Mouse (Mus musculus): ENCODE data around the gene Txnrd3.

Gene Txnrd3

DNA sequence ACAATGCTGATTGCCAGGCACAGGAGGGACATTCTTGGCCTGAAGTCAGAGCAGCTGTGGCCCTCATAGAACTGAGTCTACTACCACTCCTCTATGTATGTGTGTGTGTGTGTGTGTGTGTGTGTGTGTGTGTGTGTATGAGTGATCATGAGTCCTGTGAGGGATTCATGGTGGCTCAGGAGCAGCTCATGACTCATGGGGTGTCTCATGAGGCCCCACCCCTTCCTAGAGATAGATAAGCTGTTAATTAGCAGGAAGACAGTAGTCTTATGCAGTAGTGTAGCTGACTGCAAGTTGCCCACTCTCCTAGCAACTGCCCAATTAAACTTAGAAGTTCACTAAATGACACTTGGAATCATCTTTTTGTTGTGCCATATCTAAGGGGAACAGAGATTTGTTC lies 8.0 kb downstream of the Txnrd3 start:
- DNase-seq (ENCODE audit: extremely low read depth, insufficient read length, low spot score): no peak

DNA sequence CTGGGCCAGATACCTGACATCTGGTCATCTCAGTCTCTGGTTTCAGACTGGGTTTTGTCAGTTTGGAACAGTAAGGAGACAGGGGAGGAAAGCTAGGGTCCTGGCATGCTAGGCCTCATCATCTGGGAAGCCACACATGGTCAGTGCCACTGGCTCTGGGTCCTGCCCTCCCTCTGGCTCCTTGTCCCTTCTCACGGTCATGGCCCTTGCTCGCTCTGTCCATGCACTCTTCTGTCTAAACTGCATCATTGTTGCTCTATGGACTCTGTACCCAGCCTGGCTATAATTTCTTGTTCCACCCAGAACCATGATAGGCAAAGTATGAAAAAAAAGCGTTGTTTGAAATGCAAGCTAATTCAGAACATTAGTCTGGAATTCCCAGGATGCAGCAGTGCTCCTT lies 11.2 kb downstream of the Txnrd3 start:
- no peak for DNase-seq (ENCODE audit: extremely low read depth, insufficient read length, low spot score)

DNA sequence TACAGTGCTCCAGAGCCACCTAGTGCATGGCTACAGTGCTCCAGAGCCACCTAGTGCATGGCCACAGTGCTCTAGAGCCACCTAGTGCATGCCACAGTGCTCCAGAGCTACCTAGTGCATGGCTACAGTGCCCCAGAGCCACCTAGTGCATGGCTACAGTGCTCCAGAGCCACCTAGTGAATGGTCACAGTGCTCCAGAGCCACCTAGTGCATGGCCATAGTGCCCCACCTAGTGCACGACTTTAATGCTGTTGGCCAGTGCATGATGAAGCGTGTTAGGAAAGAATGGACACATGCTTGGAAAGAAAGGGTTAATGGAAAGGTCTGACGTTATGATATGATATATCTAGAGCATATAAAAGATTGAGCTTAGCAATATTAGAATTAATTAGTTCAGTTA lies 14.6 kb downstream of the Txnrd3 start:
- no peak for DNase-seq (ENCODE audit: extremely low read depth, insufficient read length, low spot score)

DNA sequence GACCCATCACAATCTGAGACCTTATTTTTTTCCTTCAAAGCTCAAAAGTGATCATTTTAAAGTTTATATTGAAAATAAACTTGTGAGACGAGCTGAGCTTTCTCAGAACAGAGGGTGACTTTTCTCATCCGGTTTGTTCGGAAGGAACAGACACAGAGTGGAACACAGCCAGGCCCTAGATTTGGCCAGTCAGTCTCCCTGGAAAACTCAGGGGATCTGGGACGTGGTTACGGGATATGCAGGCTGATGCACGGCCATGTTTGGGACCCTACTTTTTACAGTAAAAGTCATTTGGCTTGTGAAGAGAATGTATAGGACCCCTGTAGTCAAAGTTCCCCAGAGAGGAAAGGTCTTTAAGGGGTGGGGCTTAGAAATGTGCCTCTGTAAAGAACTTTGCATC lies 15.1 kb downstream of the Txnrd3 start:
- no peak for DNase-seq (ENCODE audit: extremely low read depth, insufficient read length, low spot score)

DNA sequence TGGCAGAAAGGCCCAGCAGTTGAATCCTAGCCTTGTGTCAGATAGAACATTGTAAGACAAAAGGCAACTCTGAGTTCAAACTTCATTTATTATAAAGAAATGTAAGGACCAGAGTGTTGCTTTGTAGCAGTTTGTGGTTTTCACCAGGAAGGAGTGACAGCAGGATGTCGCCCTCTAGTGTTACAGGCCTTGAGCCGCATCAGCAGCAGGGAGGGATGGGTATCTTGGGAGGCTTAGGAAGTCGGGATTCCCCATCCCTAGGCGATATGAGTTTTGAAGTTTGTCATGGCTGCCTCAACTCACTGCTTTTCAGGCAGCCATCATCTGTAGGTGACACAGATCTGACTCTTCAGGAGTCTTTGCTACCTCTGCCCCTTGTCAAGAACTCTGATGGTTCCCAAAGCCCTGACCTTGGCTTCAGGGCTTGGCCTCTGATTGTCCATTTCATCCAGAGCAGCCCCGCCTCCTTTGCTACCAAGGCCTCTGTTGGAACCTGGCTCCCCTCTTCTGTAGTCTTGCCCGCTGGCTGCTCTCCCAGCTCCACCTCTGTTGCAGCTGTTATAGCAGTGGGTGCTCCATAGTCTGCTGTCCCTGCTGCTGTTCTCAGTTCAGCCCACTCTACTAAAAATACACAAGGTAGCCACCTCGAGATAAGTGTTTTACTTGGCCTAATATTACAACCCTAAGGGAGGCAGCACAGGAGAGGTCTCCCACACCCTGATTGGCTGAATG lies 16.1 kb downstream of the Txnrd3 start:
- no peak for DNase-seq (ENCODE audit: extremely low read depth, insufficient read length, low spot score)

DNA sequence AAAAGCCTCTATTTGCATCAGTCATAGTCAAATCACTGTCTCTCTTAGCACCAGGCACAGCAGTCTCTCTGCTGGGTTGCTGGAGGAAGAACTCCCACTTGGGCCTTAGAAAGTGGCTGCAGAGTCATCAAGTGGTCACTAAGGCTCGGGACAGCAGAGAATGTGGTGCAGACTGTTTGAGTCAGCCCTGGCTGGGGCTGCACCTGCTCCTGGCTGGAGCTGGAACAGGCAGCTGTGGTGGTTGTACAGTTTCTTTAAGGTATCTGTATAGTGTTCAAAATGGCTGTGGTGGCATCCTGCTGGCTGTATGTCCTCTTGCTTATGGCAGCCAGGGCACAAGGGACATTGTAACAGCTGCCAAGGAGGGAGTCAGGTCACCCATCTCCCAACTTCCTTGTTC lies 16.7 kb downstream of the Txnrd3 start:
- no peak for DNase-seq (ENCODE audit: extremely low read depth, insufficient read length, low spot score)

DNA sequence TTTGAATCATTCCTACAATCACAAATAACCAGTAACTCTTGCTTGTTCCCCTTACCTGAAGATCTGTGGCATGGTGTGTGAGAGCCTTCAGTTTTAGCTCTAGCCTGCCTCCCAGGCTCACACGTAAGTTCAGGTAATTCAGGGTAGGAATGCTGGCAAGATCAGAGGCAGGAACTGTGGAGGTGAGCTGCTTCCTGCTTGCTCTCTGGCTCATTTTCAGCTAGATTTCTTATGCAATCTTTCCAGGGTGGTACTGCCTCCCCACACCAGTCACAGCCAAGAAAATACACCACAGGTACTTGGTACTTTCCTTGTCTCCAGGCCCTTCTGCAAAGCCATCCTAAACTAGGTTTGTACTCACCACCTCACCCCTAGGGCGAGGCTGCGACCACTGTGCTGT lies 18.7 kb downstream of the Txnrd3 start:
- DNase-seq (ENCODE audit: extremely low read depth, insufficient read length, low spot score): no peak

DNA sequence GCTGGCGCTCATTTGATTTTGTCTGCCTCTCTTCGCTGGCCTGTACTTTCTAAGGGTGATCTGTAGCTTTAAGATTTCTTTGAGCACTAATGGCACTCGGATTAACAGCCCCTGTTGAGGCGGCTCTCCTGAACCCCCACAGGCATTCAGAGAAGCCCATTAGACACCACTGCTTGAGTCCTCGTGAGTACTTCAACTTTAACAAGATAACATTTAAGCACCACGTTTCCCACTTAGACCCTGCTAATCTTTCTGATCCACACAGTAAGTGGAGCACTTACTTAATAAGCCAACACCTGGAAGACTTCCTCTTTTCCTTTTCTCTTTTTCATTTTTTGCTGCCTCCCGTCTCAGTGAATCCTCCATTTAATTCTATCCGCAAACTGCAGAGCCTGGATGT lies 21.4 kb downstream of the Txnrd3 start:
- no peak for DNase-seq (ENCODE audit: extremely low read depth, insufficient read length, low spot score)

DNA sequence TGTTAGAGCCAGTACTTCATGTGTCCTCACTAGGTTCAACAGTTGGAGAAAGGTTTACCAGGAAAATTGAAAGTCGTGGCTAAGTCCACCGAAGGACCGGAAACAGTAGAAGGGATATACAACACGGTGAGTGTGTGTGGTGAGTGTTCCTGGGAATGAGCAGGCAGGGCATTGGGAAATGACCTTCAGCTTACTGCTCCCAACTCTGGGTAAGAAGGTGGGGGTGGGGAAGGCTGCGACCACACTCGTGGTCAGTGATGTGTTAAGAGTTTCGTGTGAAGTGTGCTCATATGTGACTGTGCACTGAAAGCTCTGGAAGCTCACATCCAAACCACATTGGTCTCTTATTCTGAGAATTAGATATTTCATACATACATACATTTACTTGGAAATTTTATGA lies 21.9 kb downstream of the Txnrd3 start:
- no peak for DNase-seq (ENCODE audit: extremely low read depth, insufficient read length, low spot score)

DNA sequence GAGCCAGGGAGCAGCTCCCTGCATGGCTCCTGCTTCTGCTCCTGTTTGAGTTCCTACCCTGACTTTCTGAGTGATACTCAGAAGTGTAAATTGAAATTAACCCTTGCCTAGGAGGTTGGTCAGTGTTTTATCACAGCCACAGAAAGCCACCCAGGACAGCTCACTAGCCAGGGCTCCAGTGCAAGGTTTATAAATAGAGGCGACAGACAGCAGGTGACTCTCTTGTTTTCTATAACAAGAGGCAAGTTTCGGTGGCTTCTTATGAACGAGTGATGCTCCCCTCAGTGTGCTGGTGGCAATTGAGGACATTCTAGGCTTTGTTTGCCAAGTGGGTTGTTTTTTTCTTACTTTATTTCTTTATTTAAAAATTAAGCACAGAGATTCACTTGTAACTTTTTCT lies 23.2 kb downstream of the Txnrd3 start:
- DNase-seq (ENCODE audit: extremely low read depth, insufficient read length, low spot score): no peak

DNA sequence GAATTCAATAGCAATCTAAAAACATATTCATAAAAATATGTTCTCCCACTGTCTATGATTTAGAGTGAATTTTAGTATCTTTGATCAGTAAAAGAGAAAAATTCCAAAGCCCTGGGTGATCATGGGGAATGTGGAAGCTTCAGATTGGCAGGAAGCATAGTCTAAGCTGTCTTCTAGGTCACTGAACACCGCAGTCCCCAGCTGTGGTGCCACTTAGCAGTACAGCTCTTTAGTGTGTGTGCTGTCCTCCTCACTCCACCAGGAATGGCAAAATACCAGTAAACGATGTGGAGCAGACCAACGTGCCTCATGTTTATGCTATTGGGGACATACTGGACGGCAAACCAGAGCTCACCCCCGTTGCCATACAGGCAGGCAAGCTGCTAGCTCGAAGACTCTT lies 25.8 kb downstream of the Txnrd3 start:
- no peak for DNase-seq (ENCODE audit: extremely low read depth, insufficient read length, low spot score)

DNA sequence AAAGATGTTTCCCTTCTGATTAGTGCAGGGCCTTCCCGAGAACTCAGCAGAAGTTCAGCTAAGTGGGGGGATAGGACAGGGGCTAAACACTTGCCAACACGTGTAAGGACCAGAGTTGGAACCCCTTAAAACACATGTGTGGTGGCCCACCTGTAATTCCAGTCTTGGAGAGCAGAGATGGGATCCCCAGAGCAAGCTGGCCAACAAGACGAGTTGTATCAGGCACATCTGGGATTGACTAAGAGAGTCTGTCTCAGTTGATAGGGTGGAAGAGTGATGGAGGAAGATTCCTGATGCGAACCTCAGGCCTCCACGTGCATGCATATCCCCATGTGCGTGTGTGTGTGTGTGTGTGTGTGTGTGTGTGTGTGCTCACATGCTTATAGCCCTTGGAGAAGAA lies 27.6 kb downstream of the Txnrd3 start:
- no peak for DNase-seq (ENCODE audit: extremely low read depth, insufficient read length, low spot score)

DNA sequence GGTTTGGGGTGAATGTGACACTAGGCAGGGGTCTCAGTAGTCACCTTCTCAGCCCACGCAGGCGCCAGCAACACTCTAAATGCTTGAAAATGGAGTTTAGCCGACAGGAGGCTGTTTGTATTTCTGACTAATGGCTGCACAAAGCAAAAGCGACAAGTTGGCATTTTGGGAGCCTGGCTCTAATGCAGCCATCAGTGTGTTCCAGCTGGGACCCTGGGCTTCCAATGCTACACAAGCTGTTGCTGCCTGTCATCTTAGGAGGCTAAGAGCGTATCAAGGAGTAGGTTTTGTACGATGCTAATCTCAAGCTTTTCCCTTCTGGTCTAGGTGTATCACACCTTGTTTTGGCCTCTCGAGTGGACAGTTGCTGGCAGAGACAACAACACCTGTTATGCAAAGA lies 28.9 kb downstream of the Txnrd3 start:
- no peak for DNase-seq (ENCODE audit: extremely low read depth, insufficient read length, low spot score)

DNA sequence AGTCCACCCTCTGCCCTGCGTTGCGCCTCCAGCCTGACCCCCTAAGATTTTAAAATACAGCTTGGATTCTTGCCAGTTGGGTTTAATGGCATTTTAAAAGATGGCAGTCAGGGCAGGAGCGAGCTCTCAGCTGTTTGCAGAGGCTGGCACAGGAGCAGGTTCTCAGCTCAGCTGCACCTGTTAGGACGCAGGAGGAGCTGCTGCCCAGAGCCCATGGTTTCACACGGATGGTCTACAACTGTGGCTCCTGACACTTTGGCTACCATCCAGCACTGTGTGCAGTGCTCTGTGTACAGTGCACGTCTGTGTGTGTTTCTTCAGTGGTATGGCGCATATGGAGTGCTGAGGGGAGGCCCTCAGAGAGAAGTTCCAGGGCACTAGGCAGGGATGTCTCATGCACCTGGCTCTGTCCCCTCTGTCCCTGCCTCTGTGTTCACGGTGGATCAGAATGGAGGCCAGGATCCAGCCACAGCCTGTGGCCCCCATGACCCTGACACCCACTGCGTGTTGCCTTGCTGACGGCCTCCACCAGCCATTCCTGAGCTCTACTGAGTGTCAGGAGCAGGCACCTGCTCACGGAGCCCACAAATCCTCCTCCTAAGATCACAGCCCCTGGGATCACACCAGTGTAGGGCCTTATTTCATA lies 29.5 kb downstream of the Txnrd3 start:
- DNase-seq (ENCODE audit: extremely low read depth, insufficient read length, low spot score): no peak

DNA sequence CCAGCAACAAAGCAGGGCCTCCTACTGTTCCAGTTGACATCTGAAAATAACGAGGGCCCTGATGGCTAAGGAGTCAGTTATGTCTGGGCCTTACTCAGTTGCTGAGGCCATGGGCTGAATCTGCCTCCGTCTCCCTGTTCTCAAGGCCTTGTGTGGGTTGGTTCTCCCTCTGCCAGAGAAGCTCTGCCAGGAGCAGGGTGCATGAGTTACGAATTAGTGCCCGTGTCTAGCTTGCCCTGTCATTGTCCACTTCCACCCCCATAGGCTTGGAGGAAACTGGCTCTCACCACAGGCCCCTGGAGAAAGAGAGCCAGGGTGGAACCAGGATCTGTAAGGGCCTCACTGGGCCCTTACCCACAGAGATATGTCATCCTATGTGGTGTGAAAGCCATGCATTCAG lies 34.7 kb downstream of the Txnrd3 start:
- DNase-seq (ENCODE audit: extremely low read depth, insufficient read length, low spot score): no peak

DNA sequence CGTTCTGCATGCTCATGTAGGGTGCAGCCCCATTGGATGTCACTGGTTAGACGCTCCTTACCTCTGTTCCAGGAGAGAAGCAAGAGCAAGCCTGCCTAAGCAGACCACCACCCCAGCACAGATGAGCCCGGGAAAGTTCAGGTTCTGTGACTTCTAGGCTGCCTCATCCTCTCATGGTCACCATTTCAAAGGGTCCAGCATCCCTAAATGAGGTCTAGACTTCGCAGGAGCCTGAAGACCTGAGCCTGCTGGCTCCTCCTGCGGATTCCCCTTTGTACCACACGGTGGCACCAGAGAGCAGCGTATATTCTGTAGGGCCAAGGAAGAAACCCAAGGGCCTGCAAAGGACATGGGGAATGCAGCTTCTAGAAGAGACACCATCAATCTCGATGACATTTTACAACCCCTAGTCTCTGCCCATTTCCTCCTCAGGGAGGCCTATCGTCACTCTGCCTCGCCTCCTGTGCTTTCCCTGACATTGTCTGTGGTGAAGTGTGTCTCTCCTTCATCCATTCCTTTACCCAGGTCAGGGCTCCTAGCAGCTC lies 35.6 kb downstream of the Txnrd3 start:
- DNase-seq (ENCODE audit: extremely low read depth, insufficient read length, low spot score): no peak

DNA sequence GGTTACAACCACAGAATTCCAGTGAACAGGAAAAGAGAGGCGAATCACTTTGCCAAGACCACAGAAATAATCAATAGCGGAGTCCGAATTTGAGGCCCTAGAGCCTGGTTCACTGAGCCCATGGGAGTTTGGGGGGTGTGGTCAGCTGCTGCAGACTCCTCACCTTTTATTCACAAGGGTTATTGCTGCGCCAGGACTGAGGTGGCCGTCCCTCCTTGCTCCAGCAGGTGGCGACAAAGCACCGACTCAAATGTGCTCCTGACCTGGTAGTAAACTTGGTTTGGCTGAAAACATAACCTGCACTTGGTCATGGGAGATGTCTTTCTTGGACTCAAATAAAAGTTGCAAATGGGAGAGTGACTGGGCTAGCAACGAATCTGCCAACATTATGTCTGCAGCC lies 36.4 kb downstream of the Txnrd3 start:
- peak; percentile 56 for DNase-seq (ENCODE audit: extremely low read depth, insufficient read length, low spot score)

DNA sequence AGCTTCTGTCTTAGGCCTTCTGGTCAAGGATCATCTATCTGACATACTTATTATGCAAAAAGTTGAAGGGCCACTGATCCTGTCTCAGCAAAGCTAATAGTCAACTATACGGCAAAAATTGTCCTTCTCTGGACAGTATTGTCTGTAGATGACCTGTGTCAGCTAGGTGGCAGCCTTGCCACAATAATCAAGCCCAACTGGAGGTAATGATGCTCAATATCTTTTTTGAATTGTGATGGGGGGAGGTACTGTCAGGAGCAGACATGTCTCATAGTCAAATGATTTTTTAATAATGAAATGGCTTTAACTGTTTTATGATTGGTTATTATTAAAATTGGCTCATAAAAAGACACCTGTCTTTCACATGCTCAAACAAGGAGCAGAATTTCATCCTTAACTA lies 40.4 kb downstream of the Txnrd3 start:
- no peak for DNase-seq (ENCODE audit: extremely low read depth, insufficient read length, low spot score)

DNA sequence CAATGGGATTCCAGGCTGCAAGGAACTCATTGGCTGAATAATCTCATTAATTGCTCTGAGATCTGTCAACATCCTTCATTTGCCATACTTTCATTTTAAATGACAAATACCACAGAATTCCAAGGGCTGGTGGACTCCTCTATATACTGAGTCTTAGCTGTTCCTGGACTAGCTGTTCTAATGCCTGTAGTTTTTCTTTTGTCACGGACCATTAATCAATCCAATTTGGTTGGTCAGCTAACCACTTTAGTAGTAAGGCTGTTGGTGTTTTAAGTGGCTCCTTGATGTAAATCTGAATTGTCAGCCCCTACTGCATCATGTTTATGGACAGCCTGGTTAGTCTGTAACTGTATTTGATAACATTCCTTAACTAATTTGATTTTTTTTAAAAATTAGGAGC lies 43.3 kb downstream of the Txnrd3 start:
- DNase-seq (ENCODE audit: extremely low read depth, insufficient read length, low spot score): no peak

DNA sequence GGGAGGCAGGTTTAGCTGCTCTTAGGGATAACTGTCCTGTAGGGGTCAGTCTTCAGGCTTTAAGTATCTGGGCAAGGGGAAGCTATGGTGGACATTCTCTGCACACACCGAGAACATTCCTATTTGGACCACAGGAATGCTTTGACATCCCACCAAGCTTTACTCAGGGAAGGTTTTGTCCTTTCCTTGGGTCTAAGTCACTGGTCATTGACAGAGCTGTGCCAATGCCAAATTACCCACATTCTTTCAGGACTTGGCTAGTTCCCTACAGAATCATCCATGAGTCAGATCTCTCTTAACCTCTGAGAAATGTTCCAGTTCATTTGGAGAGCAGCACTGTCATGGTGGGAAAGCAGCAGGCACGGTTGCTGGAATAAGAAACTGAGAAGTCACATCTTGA lies 62.8 kb downstream of the Txnrd3 start:
- peak; percentile 76 for DNase-seq (ENCODE audit: extremely low read depth, insufficient read length, low spot score)

DNA sequence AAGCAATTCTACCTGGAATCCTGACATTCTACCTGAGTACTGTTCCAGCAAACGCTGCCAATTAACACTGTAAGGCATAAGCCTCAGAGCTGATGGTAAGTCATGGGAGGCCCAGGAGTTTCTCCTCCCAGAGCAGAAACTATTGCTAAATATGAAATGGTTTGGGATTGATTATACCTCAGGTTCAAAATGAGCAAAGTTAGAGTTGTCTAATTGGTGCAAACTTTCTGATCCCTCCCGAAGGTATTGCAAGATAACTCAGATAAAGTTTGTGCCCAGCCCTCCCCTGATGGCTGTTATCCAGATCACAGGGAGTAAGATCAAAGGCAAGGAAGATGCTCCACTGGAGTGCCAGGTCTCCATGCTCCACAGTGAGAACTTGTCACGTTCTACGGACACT lies 63.5 kb downstream of the Txnrd3 start, which contains the start of gene Vmn1r40:
Gene Vmn1r40, plus strand, starts transcription at position 301 of the 400 bp plus-strand sequence.
- DNase-seq (ENCODE audit: extremely low read depth, insufficient read length, low spot score): no peak

DNA sequence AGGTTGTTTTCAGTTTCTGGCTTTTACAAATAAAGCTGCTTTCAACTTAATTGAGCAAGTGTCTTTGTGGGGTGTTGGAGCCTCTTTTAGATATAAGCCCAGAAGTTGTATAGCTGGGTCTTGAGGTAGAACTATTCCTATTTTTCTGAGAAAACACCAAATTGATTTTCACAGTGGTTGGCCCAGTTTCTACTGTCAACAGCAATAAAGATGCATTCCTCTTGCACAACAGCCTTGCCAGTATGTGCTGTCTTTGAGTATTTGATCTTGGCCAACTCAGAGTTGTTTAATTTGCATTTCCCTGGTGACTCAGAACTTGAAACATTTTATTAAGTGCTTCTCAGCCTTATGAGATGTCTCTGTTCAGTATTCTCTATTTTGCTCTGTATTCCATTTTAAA lies 74.3 kb downstream of the Txnrd3 start:
- no peak for DNase-seq (ENCODE audit: extremely low read depth, insufficient read length, low spot score)

All from 3134 (cell line).